Mouse (Mus musculus): ENCODE results near the gene Hsf4. TPM values are rescaled to one million over a fixed set of nuclear protein-coding genes. Genes with fewer than 3 reads are reported as not detected.
"Not testable (repeated sequence)": the region's sequence is repeated elsewhere in the genome, so short reads cannot be mapped to it uniquely, and the experiment has no call there.

Gene Hsf4
- 0.36 TPM in 1 of 2 replicates, not detected in the other for polyA plus RNA-seq (2016; fragmentation: Nextera tagmentation; extraction: Ambion mirVana)

GRCm38 (mm10) chr8:105269461-105269947 is at the start of gene Hsf4:
Hsf4 (plus strand) TSS chr8:105269801.
- peaks cover 32% of the 10 kb centered on the region for H3K4me1 ChIP-seq
- 1% methylated on average over 42 of the region's 42 CpGs for WGBS
- no peak for ATAC-seq (ENCODE audit: insufficient number of reproducible peaks, insufficient read depth, low FRiP score, low TSS enrichment)
- H3K4me3 ChIP-seq = peak within 1 kb of the TSS; percentile 42
- H3K4me2 ChIP-seq (replicated peaks) = peak within 1 kb of the TSS; percentile 83
- H3K9ac ChIP-seq = peak within 1 kb of the TSS; percentile 54
- H3K36me3 ChIP-seq = no peaks in the 10 kb centered on the region
- H3K27me3 ChIP-seq = peaks cover 99% of the 10 kb centered on the region
- H3K27ac ChIP-seq = no peak within 1 kb of the TSS
- peaks cover 5% of the 10 kb centered on the region; the same call in 1 of the 2 replicates for H3K9me3 ChIP-seq

DNA sequence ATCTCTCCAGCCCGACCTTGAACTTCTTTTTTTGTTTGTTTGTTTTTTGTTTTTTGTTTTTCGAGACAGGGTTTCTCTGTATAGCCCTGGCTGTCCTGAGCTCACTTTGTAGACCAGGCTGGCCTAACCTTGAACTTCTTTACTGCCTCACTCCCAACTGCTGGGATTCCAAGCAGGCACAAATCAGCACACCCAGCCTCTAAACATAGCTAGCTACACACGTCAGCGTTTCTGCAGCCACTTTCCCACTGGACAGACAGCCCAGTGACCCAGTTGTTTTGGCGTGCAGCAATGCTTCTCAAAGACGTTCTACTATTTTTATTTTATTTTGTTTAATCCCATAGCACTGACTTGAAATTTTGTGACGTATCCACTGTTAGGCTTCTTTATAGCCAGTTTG is 45.8 kb upstream of the Hsf4 start:
- H3K4me2 ChIP-seq (replicated peaks) = peak overlapping the region; percentile 59; the same call in 1 of the 2 replicates
- no peaks in the 10 kb centered on the region for H3K9me3 ChIP-seq
- peak overlapping the region; percentile 81; the same call in 1 of the 2 replicates for H3K9ac ChIP-seq
- H3K27ac ChIP-seq = no peak overlapping the region
- H3K4me3 ChIP-seq = no peak overlapping the region
- H3K27me3 ChIP-seq = no peaks in the 10 kb centered on the region
- H3K36me3 ChIP-seq = no peaks in the 10 kb centered on the region
- no peak for ATAC-seq (ENCODE audit: insufficient number of reproducible peaks, insufficient read depth, low FRiP score, low TSS enrichment)
- peaks cover 10% of the 10 kb centered on the region for H3K4me1 ChIP-seq
- 85% methylated on average over 7 of the region's 7 CpGs for WGBS

- no peaks in the 10 kb centered on the region for H3K9me3 ChIP-seq
- H3K4me2 ChIP-seq (replicated peaks) = peak within 1 kb of the TSS; percentile 59
- H3K27me3 ChIP-seq = no peaks in the 10 kb centered on the region
- H3K4me1 ChIP-seq = peaks cover 10% of the 10 kb centered on the region
- peak within 1 kb of the TSS; percentile 81 for H3K9ac ChIP-seq
- H3K36me3 ChIP-seq = no peaks in the 10 kb centered on the region
- WGBS = 2% methylated on average over 34 of the region's 34 CpGs
- peak; percentile 92 for ATAC-seq (ENCODE audit: insufficient number of reproducible peaks, insufficient read depth, low FRiP score, low TSS enrichment)
- peak within 1 kb of the TSS; percentile 79 for H3K27ac ChIP-seq
- H3K4me3 ChIP-seq = peak within 1 kb of the TSS; percentile 66
Observed at GRCm38 (mm10) chr8:105224413-105225271, 45.0 kb upstream of the Hsf4 start, which contains the start of gene D230025D16Rik. D230025D16Rik (plus strand) TSS chr8:105225145.

DNA sequence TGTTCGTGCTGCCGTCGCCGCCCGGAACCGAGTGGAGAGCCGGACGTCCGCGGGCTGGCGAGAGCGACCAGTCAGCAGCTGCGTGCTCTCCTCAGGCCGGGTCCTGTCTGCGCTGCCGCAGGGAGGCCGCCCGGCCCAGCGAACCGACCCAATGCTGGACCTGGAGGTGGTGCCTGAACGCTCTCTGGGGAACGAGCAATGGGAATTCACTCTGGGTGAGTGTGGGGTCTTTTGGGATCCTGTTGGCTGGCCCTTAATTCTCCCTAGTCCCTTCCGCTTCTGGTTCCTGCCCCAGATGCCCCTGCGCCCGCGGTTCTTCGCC is 44.4 kb upstream of the Hsf4 start:
- Histone ChIP-seq H3K36me3 (no peaks in the 10 kb centered on the region), H3K9ac (peak overlapping the region; percentile 81), H3K9me3 (no peaks in the 10 kb centered on the region), H3K27me3 (no peaks in the 10 kb centered on the region), H3K4me1 (peaks cover 10% of the 10 kb centered on the region), H3K4me2 (replicated peaks) (peak overlapping the region; percentile 59), H3K4me3 (peak overlapping the region; percentile 66), H3K27ac (0 out of 2 replicates have a peak overlapping the region, but pooled peaks have one; percentile 24)
- ATAC-seq (ENCODE audit: insufficient number of reproducible peaks, insufficient read depth, low FRiP score, low TSS enrichment) = no peak
- under 1% methylated on average over 27 of the region's 27 CpGs for WGBS

- Histone ChIP-seq H3K9me3 (no peaks in the 10 kb centered on the region), H3K9ac (peak overlapping the region; percentile 81), H3K4me2 (replicated peaks) (peak overlapping the region; percentile 59), H3K27me3 (no peaks in the 10 kb centered on the region), H3K27ac (no peak overlapping the region), H3K36me3 (no peaks in the 10 kb centered on the region), H3K4me1 (peaks cover 10% of the 10 kb centered on the region), H3K4me3 (peak overlapping the region; percentile 66)
- 31% methylated on average over 6 of the region's 6 CpGs for WGBS
- no peak for ATAC-seq (ENCODE audit: insufficient number of reproducible peaks, insufficient read depth, low FRiP score, low TSS enrichment)
Observed at GRCm38 (mm10) chr8:105225917-105226316, 43.7 kb upstream of the Hsf4 start.

DNA sequence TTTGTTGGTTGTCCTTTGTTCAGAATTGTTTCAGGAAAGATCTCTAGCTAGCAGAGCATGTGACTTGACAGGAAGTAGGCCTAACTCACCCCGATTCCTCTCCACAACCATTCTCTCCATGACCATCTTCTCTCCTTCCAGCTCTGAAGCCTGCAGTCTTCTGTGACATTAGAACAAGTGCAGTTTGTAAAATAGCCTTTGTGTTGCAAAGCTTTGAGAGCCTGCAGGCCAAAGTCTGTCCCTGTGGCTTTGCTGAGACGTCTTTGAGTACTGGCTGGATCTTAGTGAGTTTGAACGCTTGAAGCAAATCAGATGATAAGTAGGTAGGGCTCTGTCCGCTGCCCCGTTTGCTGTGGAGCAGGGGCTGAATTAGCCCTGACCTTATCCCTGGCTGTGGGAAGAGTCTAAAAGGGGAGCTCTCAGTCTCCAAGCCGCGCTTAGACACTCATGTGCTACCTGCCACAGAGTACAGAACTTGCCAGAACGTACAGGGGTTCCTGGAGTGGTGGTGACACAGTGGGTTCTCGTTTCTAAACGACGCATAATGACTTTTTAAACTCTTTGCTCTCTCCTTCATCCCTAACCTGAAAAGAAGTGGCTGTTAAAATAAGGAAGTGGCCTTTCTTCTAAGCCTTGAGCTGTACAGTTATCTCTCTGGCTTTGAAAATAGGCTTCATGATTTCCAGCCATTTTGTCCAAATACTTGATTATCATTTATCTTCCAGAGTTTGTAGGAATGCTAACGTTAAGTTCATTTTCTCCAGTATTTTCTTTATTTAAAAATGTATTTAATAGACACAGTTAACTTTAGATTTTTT is 37.9 kb upstream of the Hsf4 start:
- no peaks in the 10 kb centered on the region for H3K27me3 ChIP-seq
- no peak for ATAC-seq (ENCODE audit: insufficient number of reproducible peaks, insufficient read depth, low FRiP score, low TSS enrichment)
- WGBS = 84% methylated on average over 12 of the region's 12 CpGs
- H3K4me3 ChIP-seq = no peak overlapping the region
- no peaks in the 10 kb centered on the region for H3K9me3 ChIP-seq
- no peak overlapping the region for H3K4me2 ChIP-seq (replicated peaks)
- no peak overlapping the region for H3K27ac ChIP-seq
- H3K9ac ChIP-seq = no peak overlapping the region
- H3K4me1 ChIP-seq = no peaks in the 10 kb centered on the region
- H3K36me3 ChIP-seq = peaks cover 13% of the 10 kb centered on the region; the same call in 1 of the 2 replicates

- 86% methylated on average over 4 of the region's 4 CpGs for WGBS
- not testable (repeated sequence) for H3K4me2 ChIP-seq (replicated peaks); H3K9me3 ChIP-seq; H3K9ac ChIP-seq; ATAC-seq (ENCODE audit: insufficient number of reproducible peaks, insufficient read depth, low FRiP score, low TSS enrichment); H3K4me1 ChIP-seq; H3K27ac ChIP-seq; H3K4me3 ChIP-seq; H3K27me3 ChIP-seq
- H3K36me3 ChIP-seq = peaks cover 15% of the 10 kb centered on the region; the same call in 1 of the 2 replicates
Observed at GRCm38 (mm10) chr8:105232321-105232693, 37.3 kb upstream of the Hsf4 start.

DNA sequence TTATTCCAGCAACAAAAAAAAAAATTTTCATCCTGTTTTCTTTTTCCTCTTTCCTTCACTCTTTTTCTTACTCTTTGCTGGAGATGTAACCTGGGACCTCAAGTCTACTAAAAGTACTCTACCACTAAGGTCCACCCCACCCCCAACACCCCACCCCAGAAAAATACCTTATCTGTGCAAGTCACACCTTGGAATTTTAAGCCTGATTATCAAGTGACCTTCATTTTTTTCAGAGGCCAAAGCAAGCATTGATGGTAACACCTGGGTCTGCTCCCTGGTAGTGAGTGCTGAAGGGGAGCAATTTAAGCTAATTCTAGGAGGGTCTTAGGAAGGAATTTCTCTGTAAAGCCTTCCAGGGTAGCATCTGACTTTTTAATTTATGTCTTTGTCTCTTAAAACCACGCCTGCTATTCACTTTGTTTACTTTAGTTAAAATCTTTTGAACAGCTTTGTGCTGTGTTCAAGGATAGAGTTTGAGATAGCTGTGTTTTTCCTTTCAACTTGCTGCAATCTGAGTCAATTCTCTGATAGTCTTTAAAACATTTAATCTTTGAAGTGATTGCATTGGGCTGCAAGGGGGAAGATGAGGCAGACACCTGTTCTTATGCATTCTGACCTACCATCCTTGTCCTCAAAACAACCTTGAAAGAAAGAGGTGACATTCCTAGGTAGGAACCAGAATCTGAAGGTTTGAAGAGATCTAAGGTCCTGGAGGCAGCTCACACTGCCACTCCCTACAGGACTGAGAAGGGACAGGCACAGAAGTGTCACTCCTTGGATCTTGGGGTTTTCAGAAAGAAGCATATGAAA is 36.3 kb upstream of the Hsf4 start:
- WGBS = 73% methylated on average over 1 of the region's 1 CpGs
- H3K4me2 ChIP-seq (replicated peaks) = no peak overlapping the region
- no peaks in the 10 kb centered on the region for H3K27me3 ChIP-seq
- no peaks in the 10 kb centered on the region for H3K4me1 ChIP-seq
- peaks cover 16% of the 10 kb centered on the region; the same call in 1 of the 2 replicates for H3K36me3 ChIP-seq
- no peak overlapping the region for H3K4me3 ChIP-seq
- H3K9me3 ChIP-seq = no peaks in the 10 kb centered on the region
- no peak overlapping the region for H3K9ac ChIP-seq
- no peak for ATAC-seq (ENCODE audit: insufficient number of reproducible peaks, insufficient read depth, low FRiP score, low TSS enrichment)
- H3K27ac ChIP-seq = no peak overlapping the region

- no peaks in the 10 kb centered on the region for H3K27me3 ChIP-seq
- no peak for ATAC-seq (ENCODE audit: insufficient number of reproducible peaks, insufficient read depth, low FRiP score, low TSS enrichment)
- H3K27ac ChIP-seq = no peak overlapping the region
- H3K9me3 ChIP-seq = no peaks in the 10 kb centered on the region
- H3K4me2 ChIP-seq (replicated peaks) = no peak overlapping the region
- no peak overlapping the region for H3K9ac ChIP-seq
- no peaks in the 10 kb centered on the region for H3K4me1 ChIP-seq
- H3K36me3 ChIP-seq = peaks cover 34% of the 10 kb centered on the region
- 72% methylated on average over 1 of the region's 1 CpGs for WGBS
- H3K4me3 ChIP-seq = no peak overlapping the region
Observed at GRCm38 (mm10) chr8:105235206-105235605, 34.4 kb upstream of the Hsf4 start.

DNA sequence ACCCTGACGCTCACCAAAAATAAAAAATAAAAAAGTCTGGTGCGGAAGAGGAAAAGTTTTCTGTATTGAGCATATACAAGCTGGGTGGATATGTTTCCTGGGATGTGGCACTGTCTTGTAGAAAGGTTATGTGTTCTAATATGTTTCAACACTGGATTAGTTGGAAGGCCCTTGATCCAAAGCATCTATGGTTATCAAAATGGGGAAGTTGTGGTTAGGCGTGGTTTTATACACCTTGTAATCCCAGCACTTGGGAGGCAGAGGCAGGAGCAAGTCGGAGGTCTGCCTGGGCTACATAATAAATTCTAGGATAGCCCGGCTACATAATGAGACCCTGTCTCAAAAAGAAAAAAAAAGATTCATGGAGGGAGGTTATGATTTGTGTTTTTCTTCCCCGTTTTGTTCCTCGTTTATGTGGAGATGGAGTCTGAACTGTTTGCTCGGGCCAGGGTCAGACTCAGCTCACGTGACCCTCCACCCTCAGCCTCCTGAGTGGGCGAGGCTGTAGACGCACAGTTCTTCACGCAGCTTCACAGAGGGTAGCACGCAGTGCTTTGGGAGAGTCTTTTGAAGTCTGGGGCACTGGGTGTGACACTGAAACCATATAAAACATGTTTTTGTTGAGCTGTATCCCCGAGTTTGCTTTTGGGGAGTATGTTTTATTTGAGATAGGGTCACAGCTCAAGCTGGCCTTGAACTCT is 32.0 kb upstream of the Hsf4 start:
- Histone ChIP-seq H3K4me1 (no peaks in the 10 kb centered on the region), H3K9me3 (no peaks in the 10 kb centered on the region), H3K27me3 (no peaks in the 10 kb centered on the region), H3K4me2 (replicated peaks) (no peak overlapping the region), H3K9ac (no peak overlapping the region), H3K4me3 (no peak overlapping the region), H3K27ac (no peak overlapping the region), H3K36me3 (peaks cover 52% of the 10 kb centered on the region)
- WGBS = 90% methylated on average over 14 of the region's 14 CpGs
- no peak for ATAC-seq (ENCODE audit: insufficient number of reproducible peaks, insufficient read depth, low FRiP score, low TSS enrichment)
